Mouse (Mus musculus): Measurements from ENCODE around the gene Gpr37l1. TPM values are rescaled to one million over a fixed set of nuclear protein-coding genes. Genes with fewer than 3 reads are reported as not detected.

The Gpr37l1 gene
- polyA plus RNA-seq, 1 experiment from 2014 or later: not detected

- no peak overlapping the region for H3K4me3 ChIP-seq (ENCODE audit: low read length)
- H3K9me3 ChIP-seq (ENCODE audit: control insufficient read depth, low read length): no peaks in the 10 kb centered on the region
- no peaks in the 10 kb centered on the region for H3K27me3 ChIP-seq (ENCODE audit: control insufficient read depth, insufficient read depth, low read length)
- no peak for ATAC-seq (ENCODE audit: low FRiP score, low TSS enrichment)
- H3K36me3 ChIP-seq (ENCODE audit: control insufficient read depth, insufficient read depth, low read length): peaks cover 19% of the 10 kb centered on the region
- no peak overlapping the region for H3K9ac ChIP-seq (ENCODE audit: low read depth, low read length)
- no peak overlapping the region for H3K27ac ChIP-seq (ENCODE audit: low read depth, low read length)
- no peak overlapping the region for H3K4me2 ChIP-seq (replicated peaks; ENCODE audit: low read depth, low read length)
- peaks cover 1% of the 10 kb centered on the region; the same call in 1 of the 2 replicates for H3K4me1 ChIP-seq (ENCODE audit: control insufficient read depth, insufficient read depth, low read length)
- WGBS: 44% methylated on average over 7 of the region's 7 CpGs
Observed at GRCm38 (mm10) chr1:135159074-135159473, 8.4 kb downstream of the Gpr37l1 start.

DNA sequence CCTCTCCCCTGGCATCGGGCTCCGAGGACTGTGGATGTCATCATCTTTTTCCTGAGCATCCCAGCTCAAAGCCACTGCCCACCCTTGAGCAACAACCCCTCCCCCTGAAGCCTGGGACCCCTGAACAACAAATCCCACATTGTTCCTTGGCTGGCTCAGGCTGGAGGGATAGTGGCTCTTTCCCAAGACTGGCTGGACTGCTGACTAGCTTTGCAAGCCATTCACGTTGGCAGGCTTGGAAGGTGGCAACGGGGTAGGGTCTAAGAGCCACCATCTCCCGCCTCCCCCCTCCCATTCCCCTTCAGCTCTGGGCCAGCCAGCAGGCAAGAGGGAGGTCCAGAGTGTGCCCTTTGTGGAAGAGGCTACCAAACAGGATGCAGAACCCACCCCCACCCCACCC, 8.8 kb downstream of the Gpr37l1 start:
- peaks cover 19% of the 10 kb centered on the region for H3K36me3 ChIP-seq (ENCODE audit: control insufficient read depth, insufficient read depth, low read length)
- no peak overlapping the region for H3K4me3 ChIP-seq (ENCODE audit: low read length)
- H3K4me1 ChIP-seq (ENCODE audit: control insufficient read depth, insufficient read depth, low read length): peaks cover 5% of the 10 kb centered on the region; the same call in 1 of the 2 replicates
- H3K4me2 ChIP-seq (replicated peaks; ENCODE audit: low read depth, low read length): no peak overlapping the region
- H3K9ac ChIP-seq (ENCODE audit: low read depth, low read length): no peak overlapping the region
- 75% methylated on average over 5 of the region's 5 CpGs for WGBS
- ATAC-seq (ENCODE audit: low FRiP score, low TSS enrichment): no peak
- no peaks in the 10 kb centered on the region for H3K9me3 ChIP-seq (ENCODE audit: control insufficient read depth, low read length)
- no peaks in the 10 kb centered on the region for H3K27me3 ChIP-seq (ENCODE audit: control insufficient read depth, insufficient read depth, low read length)
- H3K27ac ChIP-seq (ENCODE audit: low read depth, low read length): no peak overlapping the region

- Histone ChIP-seq H3K4me3 (ENCODE audit: low read length) (no peak overlapping the region), H3K4me1 (ENCODE audit: control insufficient read depth, insufficient read depth, low read length) (peaks cover 5% of the 10 kb centered on the region; the same call in 1 of the 2 replicates), H3K9me3 (ENCODE audit: control insufficient read depth, low read length) (no peaks in the 10 kb centered on the region), H3K9ac (ENCODE audit: low read depth, low read length) (no peak overlapping the region), H3K27me3 (ENCODE audit: control insufficient read depth, insufficient read depth, low read length) (no peaks in the 10 kb centered on the region), H3K36me3 (ENCODE audit: control insufficient read depth, insufficient read depth, low read length) (peaks cover 19% of the 10 kb centered on the region), H3K4me2 (replicated peaks; ENCODE audit: low read depth, low read length) (no peak overlapping the region), H3K27ac (ENCODE audit: low read depth, low read length) (no peak overlapping the region)
- ATAC-seq (ENCODE audit: low FRiP score, low TSS enrichment): no peak
- WGBS: 83% methylated on average over 6 of the region's 6 CpGs
Observed at GRCm38 (mm10) chr1:135156300-135156699, 11.2 kb downstream of the Gpr37l1 start.

GRCm38 (mm10) chr1:135154411-135154959, 13.0 kb downstream of the Gpr37l1 start:
- peaks cover 5% of the 10 kb centered on the region; the same call in 1 of the 2 replicates for H3K4me1 ChIP-seq (ENCODE audit: control insufficient read depth, insufficient read depth, low read length)
- H3K27me3 ChIP-seq (ENCODE audit: control insufficient read depth, insufficient read depth, low read length): no peaks in the 10 kb centered on the region
- no peaks in the 10 kb centered on the region for H3K9me3 ChIP-seq (ENCODE audit: control insufficient read depth, low read length)
- H3K36me3 ChIP-seq (ENCODE audit: control insufficient read depth, insufficient read depth, low read length): peaks cover 19% of the 10 kb centered on the region
- ATAC-seq (ENCODE audit: low FRiP score, low TSS enrichment): peak; percentile 70
- H3K27ac ChIP-seq (ENCODE audit: low read depth, low read length): peak overlapping the region; percentile 38; the same call in 1 of the 2 replicates
- H3K4me3 ChIP-seq (ENCODE audit: low read length): peak overlapping the region; percentile 15; the same call in 1 of the 2 replicates
- H3K9ac ChIP-seq (ENCODE audit: low read depth, low read length): peak overlapping the region; percentile 44
- 3% methylated on average over 14 of the region's 14 CpGs for WGBS
- H3K4me2 ChIP-seq (replicated peaks; ENCODE audit: low read depth, low read length): peak overlapping the region; percentile 49

- H3K27ac ChIP-seq (ENCODE audit: low read depth, low read length): peak overlapping the region; percentile 38
- H3K27me3 ChIP-seq (ENCODE audit: control insufficient read depth, insufficient read depth, low read length): no peaks in the 10 kb centered on the region
- peaks cover 19% of the 10 kb centered on the region for H3K36me3 ChIP-seq (ENCODE audit: control insufficient read depth, insufficient read depth, low read length)
- H3K4me3 ChIP-seq (ENCODE audit: low read length): peak overlapping the region; percentile 15; the same call in 1 of the 2 replicates
- peak overlapping the region; percentile 44 for H3K9ac ChIP-seq (ENCODE audit: low read depth, low read length)
- 20% methylated on average over 13 of the region's 13 CpGs for WGBS
- H3K9me3 ChIP-seq (ENCODE audit: control insufficient read depth, low read length): no peaks in the 10 kb centered on the region
- peak; percentile 41; the same call in 1 of the 2 replicates for ATAC-seq (ENCODE audit: low FRiP score, low TSS enrichment)
- peaks cover 5% of the 10 kb centered on the region; the same call in 1 of the 2 replicates for H3K4me1 ChIP-seq (ENCODE audit: control insufficient read depth, insufficient read depth, low read length)
- peak overlapping the region; percentile 49 for H3K4me2 ChIP-seq (replicated peaks; ENCODE audit: low read depth, low read length)
Observed at GRCm38 (mm10) chr1:135154011-135154410, 13.5 kb downstream of the Gpr37l1 start.

- no peak for ATAC-seq (ENCODE audit: low FRiP score, low TSS enrichment)
- Histone ChIP-seq H3K4me3 (ENCODE audit: low read length) (no peak overlapping the region), H3K27ac (ENCODE audit: low read depth, low read length) (no peak overlapping the region), H3K9ac (ENCODE audit: low read depth, low read length) (no peak overlapping the region), H3K27me3 (ENCODE audit: control insufficient read depth, insufficient read depth, low read length) (no peaks in the 10 kb centered on the region), H3K4me1 (ENCODE audit: control insufficient read depth, insufficient read depth, low read length) (peaks cover 12% of the 10 kb centered on the region; the same call in 1 of the 2 replicates), H3K4me2 (replicated peaks; ENCODE audit: low read depth, low read length) (no peak overlapping the region), H3K36me3 (ENCODE audit: control insufficient read depth, insufficient read depth, low read length) (no peaks in the 10 kb centered on the region), H3K9me3 (ENCODE audit: control insufficient read depth, low read length) (no peaks in the 10 kb centered on the region)
- 72% methylated on average over 5 of the region's 5 CpGs for WGBS
Observed at GRCm38 (mm10) chr1:135148996-135149395, 18.5 kb downstream of the Gpr37l1 start.

DNA sequence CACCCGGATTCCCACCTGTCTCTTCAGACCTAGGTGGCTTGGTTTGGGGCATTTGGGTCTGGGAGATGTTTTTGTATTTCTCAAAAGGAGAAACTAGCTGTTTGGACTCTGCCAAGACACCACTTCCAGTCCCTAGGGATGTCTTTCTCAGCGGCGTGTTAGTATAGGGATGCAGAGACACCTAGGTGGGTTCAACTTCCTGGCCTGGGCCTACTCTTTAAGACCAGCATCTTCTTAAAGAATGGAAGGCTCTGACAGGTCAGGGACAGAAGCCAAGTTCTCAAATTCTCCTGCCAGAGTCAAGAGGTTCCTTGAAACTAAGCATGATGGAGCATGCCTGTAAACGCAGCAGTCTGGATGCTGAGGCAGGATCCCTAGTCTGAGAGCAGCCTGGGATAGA, 19.0 kb downstream of the Gpr37l1 start:
- Histone ChIP-seq H3K9ac (ENCODE audit: low read depth, low read length) (peak overlapping the region; percentile 80; the same call in 1 of the 2 replicates), H3K36me3 (ENCODE audit: control insufficient read depth, insufficient read depth, low read length) (no peaks in the 10 kb centered on the region), H3K27ac (ENCODE audit: low read depth, low read length) (no peak overlapping the region), H3K4me2 (replicated peaks; ENCODE audit: low read depth, low read length) (peak overlapping the region; percentile 84), H3K27me3 (ENCODE audit: control insufficient read depth, insufficient read depth, low read length) (no peaks in the 10 kb centered on the region), H3K4me3 (ENCODE audit: low read length) (peak overlapping the region; percentile 96), H3K4me1 (ENCODE audit: control insufficient read depth, insufficient read depth, low read length) (0 out of 2 replicates have a peak, but pooled peaks cover 9% of the 10 kb centered on the region), H3K9me3 (ENCODE audit: control insufficient read depth, low read length) (no peaks in the 10 kb centered on the region)
- ATAC-seq (ENCODE audit: low FRiP score, low TSS enrichment): no peak
- WGBS: 72% methylated on average over 4 of the region's 4 CpGs

DNA sequence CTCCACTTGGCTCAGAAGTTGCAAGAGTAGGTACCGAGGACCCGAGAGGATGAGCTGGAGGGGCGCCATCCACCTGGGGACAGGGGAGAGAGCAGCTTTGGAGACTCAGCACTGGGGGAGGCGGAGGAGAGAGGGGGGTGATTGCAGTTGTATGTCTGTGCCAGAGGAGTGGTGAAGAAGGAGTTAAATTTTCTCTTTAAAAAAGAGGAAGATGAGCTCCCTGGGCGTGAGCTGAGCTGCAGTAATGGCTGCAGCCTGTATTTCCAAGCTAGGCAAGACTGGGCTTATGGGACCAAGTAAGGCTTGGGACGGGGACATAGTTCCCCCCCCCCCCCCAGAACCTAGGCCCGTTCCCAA, 19.8 kb downstream of the Gpr37l1 start:
- WGBS: 2% methylated on average over 7 of the region's 7 CpGs
- H3K4me1 ChIP-seq (ENCODE audit: control insufficient read depth, insufficient read depth, low read length): 0 out of 2 replicates have a peak, but pooled peaks cover 9% of the 10 kb centered on the region
- H3K27me3 ChIP-seq (ENCODE audit: control insufficient read depth, insufficient read depth, low read length): no peaks in the 10 kb centered on the region; the same call in 1 of the 2 replicates
- H3K27ac ChIP-seq (ENCODE audit: low read depth, low read length): no peak overlapping the region
- H3K4me3 ChIP-seq (ENCODE audit: low read length): peak overlapping the region; percentile 96
- H3K9me3 ChIP-seq (ENCODE audit: control insufficient read depth, low read length): no peaks in the 10 kb centered on the region
- ATAC-seq (ENCODE audit: low FRiP score, low TSS enrichment): no peak; the same call in 1 of the 2 replicates
- H3K9ac ChIP-seq (ENCODE audit: low read depth, low read length): peak overlapping the region; percentile 80
- H3K4me2 ChIP-seq (replicated peaks; ENCODE audit: low read depth, low read length): peak overlapping the region; percentile 84
- H3K36me3 ChIP-seq (ENCODE audit: control insufficient read depth, insufficient read depth, low read length): no peaks in the 10 kb centered on the region

DNA sequence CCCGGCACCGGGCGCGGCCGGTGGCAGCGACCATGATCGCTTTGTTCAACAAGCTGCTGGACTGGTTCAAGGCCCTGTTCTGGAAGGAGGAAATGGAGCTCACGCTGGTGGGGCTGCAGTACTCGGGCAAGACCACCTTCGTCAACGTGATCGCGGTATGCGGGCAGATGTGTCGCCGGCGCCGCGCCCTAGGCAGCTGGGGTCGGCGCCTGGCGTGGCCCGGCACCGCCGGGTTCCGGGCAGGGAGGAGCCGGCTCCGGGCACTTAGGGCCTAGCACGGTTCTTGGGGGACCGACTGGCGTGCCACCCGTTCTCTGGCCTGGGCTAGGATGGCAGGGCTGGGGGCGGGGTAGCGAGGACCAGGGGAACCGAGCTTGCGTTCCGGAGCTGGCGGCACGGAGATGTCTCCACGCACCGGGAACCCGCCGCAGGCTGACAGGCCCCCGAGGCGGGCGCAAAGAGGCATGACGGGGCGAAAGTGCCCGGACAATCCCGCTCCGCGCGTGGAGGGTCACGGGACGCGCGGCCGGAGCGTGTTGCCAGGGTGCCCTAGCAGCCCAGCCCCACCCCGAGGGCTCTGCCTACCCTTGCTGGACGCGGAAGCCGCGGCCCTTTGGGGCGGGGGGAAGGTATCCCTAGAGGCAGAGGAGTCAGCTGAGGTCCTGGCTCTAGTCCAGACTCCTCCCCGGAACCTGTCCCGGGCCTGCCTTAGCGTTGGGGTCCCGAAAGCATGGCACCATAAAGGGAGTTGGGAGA, 20.4 kb downstream of the Gpr37l1 start:
- Histone ChIP-seq H3K4me1 (ENCODE audit: control insufficient read depth, insufficient read depth, low read length) (0 out of 2 replicates have a peak, but pooled peaks cover 9% of the 10 kb centered on the region), H3K9me3 (ENCODE audit: control insufficient read depth, low read length) (no peaks in the 10 kb centered on the region), H3K4me3 (ENCODE audit: low read length) (peak overlapping the region; percentile 96), H3K27ac (ENCODE audit: low read depth, low read length) (peak overlapping the region; percentile 74), H3K36me3 (ENCODE audit: control insufficient read depth, insufficient read depth, low read length) (no peaks in the 10 kb centered on the region), H3K27me3 (ENCODE audit: control insufficient read depth, insufficient read depth, low read length) (no peaks in the 10 kb centered on the region; the same call in 1 of the 2 replicates), H3K9ac (ENCODE audit: low read depth, low read length) (peak overlapping the region; percentile 80), H3K4me2 (replicated peaks; ENCODE audit: low read depth, low read length) (peak overlapping the region; percentile 84)
- under 1% methylated on average over 56 of the region's 69 CpGs for WGBS
- ATAC-seq (ENCODE audit: low FRiP score, low TSS enrichment): peak; percentile 74

Measured in kidney, embryonic 14.5 days (tissue).